Mouse (Mus musculus): Measurements from ENCODE around the gene Nrde2.

GRCm38 (mm10) chr12:100126968-100127865 is 32.2 kb downstream of the Nrde2 start:
- no peak for TF ChIP-seq CTCF (IDR thresholded peaks at IDR 0.05; ENCODE audit: borderline replicate concordance, insufficient read depth, low read depth, low read length)
- TF ChIP-seq POLR2A (IDR thresholded peaks at IDR 0.05; ENCODE audit: borderline replicate concordance, insufficient read depth, low read length) = no peak

Measured in cerebellum, adult 2 months (tissue).